Mouse (Mus musculus): ENCODE measurements around the gene Adamts9. TPM values are rescaled to one million over a fixed set of nuclear protein-coding genes. Genes with fewer than 3 reads are reported as not detected.
A peak's percentile ranks its signal among the peaks of the same experiment; 100 is the strongest.

The Adamts9 gene
- polyA plus RNA-seq (2015; fragmentation: Nextera tagmentation; extraction: Ambion mirVana): 0.81 and 1.3 TPM in 2 replicates

DNA sequence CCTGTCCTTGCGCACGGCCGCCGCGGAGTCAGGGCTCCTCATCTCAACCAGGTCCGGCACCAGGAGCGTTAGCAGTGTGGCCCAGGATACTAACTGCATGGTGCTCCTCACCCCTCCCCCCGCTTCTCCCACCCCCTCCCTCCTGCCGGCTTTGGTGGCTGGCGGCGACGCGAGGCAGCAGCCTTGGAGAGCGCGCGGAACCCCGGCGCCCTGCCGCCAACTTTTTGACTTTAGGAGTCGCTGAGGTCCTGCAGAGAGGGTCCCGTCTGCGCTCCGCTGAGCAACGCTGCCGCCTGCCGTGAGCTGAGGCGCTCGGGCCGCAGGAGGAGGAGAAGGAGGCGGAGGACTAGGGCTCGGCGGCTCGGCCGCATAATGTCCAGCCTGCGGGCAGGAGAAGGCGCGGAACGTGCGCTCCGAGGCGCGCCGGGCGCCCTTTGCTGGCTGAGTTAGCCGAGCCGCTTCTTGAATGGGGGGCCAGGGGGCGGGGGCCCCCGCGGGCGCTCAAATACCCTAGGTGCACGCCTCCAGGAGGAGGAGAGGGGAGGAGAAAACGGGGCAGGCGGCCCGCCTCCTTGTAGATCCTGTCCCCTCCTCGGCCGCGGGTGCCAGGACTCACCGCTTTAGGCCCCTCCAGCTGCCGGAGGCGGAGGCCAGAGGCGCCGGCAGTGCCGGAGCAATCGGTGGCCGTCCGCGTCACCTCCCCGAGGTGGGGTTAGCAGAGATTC lies at the start of gene Adamts9:
Gene Adamts9, minus strand, starts transcription at position 436 of the 725 bp plus-strand sequence.
- no peak within 1 kb of the TSS for H3K27ac ChIP-seq (replicated peaks)
- H3K27me3 ChIP-seq: peaks cover 68% of the 10 kb centered on the region
- no peaks in the 10 kb centered on the region for H3K36me3 ChIP-seq (replicated peaks)

DNA sequence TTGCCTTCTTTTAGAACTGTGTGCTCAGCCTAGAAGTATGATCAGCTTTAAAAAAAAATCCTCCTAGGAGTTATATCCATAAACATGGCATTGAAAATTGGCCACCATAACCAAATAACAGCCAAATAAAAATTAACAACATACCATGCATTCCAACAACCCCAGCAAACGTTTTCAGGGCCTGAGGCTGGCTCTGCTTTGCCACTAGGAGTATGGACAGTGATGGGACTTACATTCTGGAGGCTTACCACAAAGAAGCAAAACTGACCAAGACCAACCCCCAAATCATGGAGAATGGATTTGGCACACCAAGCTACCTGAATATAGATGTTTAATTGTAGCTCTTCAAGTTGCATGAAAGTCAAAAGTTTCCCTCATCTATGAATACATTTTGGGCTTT lies 48.3 kb upstream of the Adamts9 start:
- H3K9me3 ChIP-seq (replicated peaks): no peaks in the 10 kb centered on the region
- H3K27me3 ChIP-seq: no peaks in the 10 kb centered on the region
- 13% methylated on average over 1 of the region's 1 CpGs for WGBS (ENCODE audit: insufficient replicate concordance)
- H3K4me2 ChIP-seq: no peak overlapping the region
- no peaks in the 10 kb centered on the region for H3K4me1 ChIP-seq (replicated peaks)
- H3K36me3 ChIP-seq (replicated peaks): no peaks in the 10 kb centered on the region
- H3K9ac ChIP-seq: no peak overlapping the region
- H3K27ac ChIP-seq (replicated peaks): no peak overlapping the region
- no peak for ATAC-seq (ENCODE audit: insufficient read depth)
- no peak overlapping the region for H3K4me3 ChIP-seq (replicated peaks)

More for the DNA sequence above, at the start of gene Adamts9:
- Histone ChIP-seq H3K9me3 (replicated peaks) (no peaks in the 10 kb centered on the region), H3K4me3 (replicated peaks) (peak within 1 kb of the TSS; percentile 39), H3K4me2 (peak within 1 kb of the TSS; percentile 58), H3K9ac (no peak within 1 kb of the TSS), H3K4me1 (replicated peaks) (no peaks in the 10 kb centered on the region)
- ATAC-seq (ENCODE audit: insufficient read depth): peak; percentile 49
- WGBS (ENCODE audit: insufficient replicate concordance): under 1% methylated on average over 62 of the region's 68 CpGs

DNA sequence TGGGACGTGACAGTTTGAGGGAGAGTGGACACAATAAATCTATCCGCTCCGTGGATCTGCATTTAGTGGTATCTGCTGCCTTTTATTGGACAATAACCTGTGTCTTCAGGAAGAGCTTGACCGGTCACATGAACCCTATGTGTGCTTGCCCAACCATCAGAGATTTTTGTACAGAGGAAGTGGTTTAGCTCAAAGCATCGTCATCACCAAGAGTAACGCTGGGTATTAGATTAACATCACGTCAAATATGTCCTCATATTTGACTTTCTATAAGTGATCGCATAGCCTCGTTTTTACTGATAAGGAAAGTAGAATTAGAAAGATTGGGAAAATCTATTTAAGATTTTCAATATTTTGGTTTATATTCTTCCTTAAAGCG lies 45.3 kb upstream of the Adamts9 start:
- no peak for ATAC-seq (ENCODE audit: insufficient read depth)
- H3K4me2 ChIP-seq: no peak overlapping the region
- H3K36me3 ChIP-seq (replicated peaks): no peaks in the 10 kb centered on the region
- no peaks in the 10 kb centered on the region for H3K9me3 ChIP-seq (replicated peaks)
- WGBS (ENCODE audit: insufficient replicate concordance): 51% methylated on average over 10 of the region's 10 CpGs
- H3K4me3 ChIP-seq (replicated peaks): no peak overlapping the region
- no peaks in the 10 kb centered on the region for H3K27me3 ChIP-seq
- H3K9ac ChIP-seq: no peak overlapping the region
- H3K4me1 ChIP-seq (replicated peaks): no peaks in the 10 kb centered on the region
- H3K27ac ChIP-seq (replicated peaks): no peak overlapping the region

DNA sequence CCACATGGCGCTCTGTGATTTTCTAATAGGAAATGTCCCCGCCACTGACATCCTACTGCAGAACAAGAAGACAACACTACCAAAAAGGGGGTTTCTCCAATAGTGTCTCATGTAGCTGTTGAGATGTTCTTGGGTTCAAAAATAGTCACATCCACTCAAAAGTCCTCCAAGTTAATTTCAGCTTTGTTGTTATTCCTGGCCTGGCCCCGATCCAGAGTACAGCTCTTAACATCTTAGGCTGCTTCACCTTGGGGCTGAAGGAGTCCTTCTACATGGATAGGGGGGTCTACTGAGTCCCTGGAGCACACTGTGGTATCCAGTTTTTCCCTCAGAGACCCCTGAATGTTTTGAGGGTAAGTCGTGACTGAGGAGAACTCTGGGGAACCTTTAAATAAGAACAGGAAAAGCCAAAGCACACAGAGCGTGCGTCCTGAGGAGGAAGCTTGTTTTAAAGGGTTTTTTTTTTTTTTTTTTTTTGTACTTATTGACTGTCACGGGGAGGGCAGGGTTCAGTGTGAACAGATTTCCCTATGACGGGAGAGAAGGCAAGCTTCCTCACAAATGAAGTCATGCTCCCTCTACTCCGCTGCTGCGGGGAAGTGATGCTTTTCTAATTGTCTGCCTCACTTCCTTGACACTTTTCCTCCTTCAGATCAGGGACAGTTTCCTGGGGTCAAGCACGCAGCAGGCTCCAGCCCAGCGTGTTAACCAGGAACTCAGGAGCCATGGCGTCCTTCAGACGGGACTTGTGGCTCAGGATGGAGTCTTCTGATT lies 44.7 kb upstream of the Adamts9 start:
- H3K4me2 ChIP-seq: no peak overlapping the region
- H3K36me3 ChIP-seq (replicated peaks): no peaks in the 10 kb centered on the region
- no peak for ATAC-seq (ENCODE audit: insufficient read depth)
- H3K27ac ChIP-seq (replicated peaks): no peak overlapping the region
- no peak overlapping the region for H3K9ac ChIP-seq
- H3K4me1 ChIP-seq (replicated peaks): no peaks in the 10 kb centered on the region
- H3K9me3 ChIP-seq (replicated peaks): no peaks in the 10 kb centered on the region
- H3K27me3 ChIP-seq: no peaks in the 10 kb centered on the region
- 25% methylated on average over 14 of the region's 14 CpGs for WGBS (ENCODE audit: insufficient replicate concordance)
- H3K4me3 ChIP-seq (replicated peaks): no peak overlapping the region

DNA sequence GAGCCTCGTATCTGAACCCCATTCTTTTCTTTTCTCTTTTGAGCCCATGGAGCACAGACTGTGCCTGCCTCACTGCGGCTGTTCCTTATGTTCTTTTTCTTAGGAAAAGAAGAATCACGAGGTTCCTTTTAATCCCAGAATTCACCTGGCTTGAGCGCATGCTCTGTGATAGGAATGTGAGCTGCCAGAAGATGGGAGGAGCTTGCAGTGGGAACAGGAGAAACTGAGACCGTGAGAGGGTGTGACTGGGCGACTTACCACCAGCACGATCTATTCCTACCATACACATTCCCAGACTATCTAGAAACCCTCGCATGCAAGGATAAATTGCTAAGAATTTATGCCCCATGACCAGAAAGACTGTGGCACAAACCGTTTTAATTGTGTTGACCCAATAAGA lies 44.1 kb upstream of the Adamts9 start:
- no peak overlapping the region for H3K4me2 ChIP-seq
- no peaks in the 10 kb centered on the region for H3K36me3 ChIP-seq (replicated peaks)
- H3K27me3 ChIP-seq: no peaks in the 10 kb centered on the region
- H3K4me1 ChIP-seq (replicated peaks): no peaks in the 10 kb centered on the region
- ATAC-seq (ENCODE audit: insufficient read depth): no peak
- no peak overlapping the region for H3K27ac ChIP-seq (replicated peaks)
- no peak overlapping the region for H3K9ac ChIP-seq
- H3K4me3 ChIP-seq (replicated peaks): no peak overlapping the region
- H3K9me3 ChIP-seq (replicated peaks): no peaks in the 10 kb centered on the region
- 71% methylated on average over 9 of the region's 9 CpGs for WGBS (ENCODE audit: insufficient replicate concordance)

DNA sequence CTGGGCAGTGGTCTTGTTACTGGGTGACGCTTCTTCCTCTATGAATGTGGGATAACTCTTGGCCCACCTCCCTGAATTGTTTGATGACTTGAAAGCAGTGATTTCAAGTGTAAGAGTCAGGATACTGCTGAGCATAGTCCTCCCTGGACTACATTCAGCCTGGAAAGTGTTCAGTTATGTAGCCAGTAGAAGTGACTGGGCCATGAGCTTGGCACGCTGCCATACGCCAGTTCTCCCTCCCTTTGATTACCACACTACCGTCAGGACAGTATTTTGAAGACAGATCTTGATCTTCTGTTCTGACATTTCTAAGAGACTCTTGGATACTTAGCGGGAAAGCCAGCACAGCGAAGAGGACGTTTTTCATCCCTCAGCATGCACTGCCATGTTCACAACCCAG lies 40.1 kb upstream of the Adamts9 start:
- no peak overlapping the region for H3K4me3 ChIP-seq (replicated peaks)
- 63% methylated on average over 7 of the region's 7 CpGs for WGBS (ENCODE audit: insufficient replicate concordance)

DNA sequence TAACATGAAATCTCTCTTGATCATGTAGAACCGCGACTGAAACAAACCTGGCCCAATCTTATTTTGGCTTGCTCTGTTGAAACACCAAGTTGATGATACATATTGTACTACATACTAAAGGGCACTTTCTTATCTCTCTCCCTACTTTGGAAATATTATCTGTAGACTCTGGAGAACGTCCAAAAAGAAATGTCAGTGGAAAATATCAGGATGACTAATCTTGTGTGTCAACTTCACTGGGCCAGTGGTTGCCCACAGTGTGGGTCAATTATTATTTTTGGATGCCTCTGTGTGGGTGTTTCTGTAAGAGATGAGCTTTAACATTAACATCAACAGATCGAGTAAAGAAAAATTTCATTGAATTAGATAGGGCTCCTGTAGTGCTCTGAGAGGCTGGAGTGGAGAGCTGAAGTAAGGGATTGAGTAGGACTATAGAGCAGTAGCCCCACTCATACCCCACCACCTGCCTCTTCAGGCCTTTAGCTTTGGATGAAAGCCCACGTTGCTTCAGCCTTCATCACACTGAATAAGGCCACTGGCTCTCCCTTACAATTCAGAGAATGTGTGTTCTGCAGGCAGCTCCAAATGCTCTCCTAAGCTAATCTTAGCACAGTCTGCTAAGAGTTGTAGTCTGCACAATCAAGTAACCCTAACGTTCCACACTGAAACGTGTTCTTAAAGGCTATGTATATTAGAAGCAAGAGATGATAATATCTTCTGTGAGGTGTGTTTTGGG lies 38.3 kb upstream of the Adamts9 start:
- ATAC-seq (ENCODE audit: insufficient read depth): no peak
- H3K9me3 ChIP-seq (replicated peaks): no peaks in the 10 kb centered on the region

More for the DNA sequence above, 40.1 kb upstream of the Adamts9 start:
- H3K27ac ChIP-seq (replicated peaks): no peak overlapping the region
- no peak overlapping the region for H3K4me2 ChIP-seq
- H3K27me3 ChIP-seq: no peaks in the 10 kb centered on the region
- no peaks in the 10 kb centered on the region for H3K4me1 ChIP-seq (replicated peaks)
- no peak for ATAC-seq (ENCODE audit: insufficient read depth)
- no peaks in the 10 kb centered on the region for H3K36me3 ChIP-seq (replicated peaks)
- no peak overlapping the region for H3K9ac ChIP-seq
- no peaks in the 10 kb centered on the region for H3K9me3 ChIP-seq (replicated peaks)

DNA sequence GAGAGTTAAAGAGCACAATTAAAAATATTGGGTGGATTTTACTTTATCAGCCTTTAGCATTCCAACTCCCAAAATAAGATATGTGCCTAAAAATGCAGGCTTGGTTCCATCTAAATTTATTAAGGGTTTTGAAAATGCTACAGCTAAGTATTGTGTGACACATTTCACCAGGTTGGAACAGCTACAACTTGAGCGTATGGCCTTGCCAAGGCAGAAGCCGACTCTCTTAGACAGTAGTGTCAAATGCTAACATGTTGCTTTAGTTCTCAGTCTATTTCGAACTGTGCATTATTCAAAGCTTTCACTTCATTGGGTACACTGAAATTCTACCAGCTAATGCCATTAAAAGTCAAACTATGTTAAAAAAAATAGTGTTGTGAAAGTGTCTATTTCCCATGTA lies 30.0 kb upstream of the Adamts9 start:
- Histone ChIP-seq H3K4me1 (replicated peaks) (no peaks in the 10 kb centered on the region), H3K9me3 (replicated peaks) (no peaks in the 10 kb centered on the region), H3K27ac (replicated peaks) (no peak overlapping the region), H3K27me3 (no peaks in the 10 kb centered on the region), H3K4me3 (replicated peaks) (no peak overlapping the region), H3K9ac (no peak overlapping the region), H3K4me2 (no peak overlapping the region), H3K36me3 (replicated peaks) (no peaks in the 10 kb centered on the region)
- ATAC-seq (ENCODE audit: insufficient read depth): no peak
- 67% methylated on average over 3 of the region's 3 CpGs for WGBS (ENCODE audit: insufficient replicate concordance)

More for the DNA sequence above, 38.3 kb upstream of the Adamts9 start:
- Histone ChIP-seq H3K9ac (no peak overlapping the region), H3K4me3 (replicated peaks) (no peak overlapping the region), H3K27ac (replicated peaks) (no peak overlapping the region), H3K4me2 (no peak overlapping the region), H3K4me1 (replicated peaks) (no peaks in the 10 kb centered on the region), H3K27me3 (no peaks in the 10 kb centered on the region), H3K36me3 (replicated peaks) (no peaks in the 10 kb centered on the region)
- 65% methylated on average over 7 of the region's 7 CpGs for WGBS (ENCODE audit: insufficient replicate concordance)

DNA sequence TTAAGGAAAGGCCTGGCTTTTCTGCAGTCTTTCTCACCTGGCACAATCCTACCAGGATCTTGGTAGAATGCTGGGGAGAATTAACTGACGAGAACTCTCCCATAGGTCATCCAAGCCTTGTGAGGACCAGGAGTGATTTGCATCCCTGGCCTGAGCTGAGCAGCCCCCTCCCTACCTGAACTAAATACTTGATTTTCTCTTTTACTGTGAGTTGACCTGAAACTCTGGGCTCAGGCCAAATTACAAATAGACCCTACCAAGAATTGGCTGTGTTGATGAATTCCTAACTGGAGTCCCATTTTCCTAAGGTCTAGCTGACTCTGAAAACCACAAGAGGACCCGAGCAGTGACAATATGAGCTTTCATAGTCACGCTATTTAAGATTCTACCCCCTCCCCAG lies 25.4 kb upstream of the Adamts9 start:
- Histone ChIP-seq H3K27me3 (no peaks in the 10 kb centered on the region), H3K4me1 (replicated peaks) (no peaks in the 10 kb centered on the region), H3K9me3 (replicated peaks) (no peaks in the 10 kb centered on the region), H3K36me3 (replicated peaks) (no peaks in the 10 kb centered on the region), H3K27ac (replicated peaks) (no peak overlapping the region), H3K4me3 (replicated peaks) (no peak overlapping the region), H3K4me2 (no peak overlapping the region), H3K9ac (no peak overlapping the region)
- WGBS (ENCODE audit: insufficient replicate concordance): 57% methylated on average over 3 of the region's 3 CpGs
- ATAC-seq (ENCODE audit: insufficient read depth): no peak

DNA sequence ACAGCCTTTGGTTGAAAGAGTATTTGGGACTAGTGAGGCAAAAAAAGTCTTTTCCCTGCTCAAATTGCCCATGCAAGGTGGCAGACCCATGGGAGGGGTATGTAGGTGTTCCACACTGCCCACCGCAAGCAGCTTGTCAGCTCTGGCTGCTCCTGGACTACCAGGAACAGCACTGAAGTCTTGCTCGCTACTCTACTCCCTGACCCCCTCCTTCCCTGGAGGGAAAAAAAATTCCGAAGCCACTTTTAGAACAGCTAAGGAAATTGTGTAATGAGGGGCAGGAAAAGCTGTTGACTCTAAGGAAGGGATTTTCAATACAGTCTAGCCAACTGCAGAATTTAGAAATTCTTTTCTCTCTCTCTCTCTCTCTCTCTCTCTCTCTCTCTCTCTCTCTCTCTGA lies 24.9 kb upstream of the Adamts9 start:
- Histone ChIP-seq H3K4me3 (replicated peaks) (no peak overlapping the region), H3K9ac (no peak overlapping the region), H3K27ac (replicated peaks) (no peak overlapping the region), H3K9me3 (replicated peaks) (no peaks in the 10 kb centered on the region), H3K4me2 (no peak overlapping the region), H3K36me3 (replicated peaks) (no peaks in the 10 kb centered on the region), H3K27me3 (no peaks in the 10 kb centered on the region), H3K4me1 (replicated peaks) (no peaks in the 10 kb centered on the region)
- 38% methylated on average over 3 of the region's 3 CpGs for WGBS (ENCODE audit: insufficient replicate concordance)
- ATAC-seq (ENCODE audit: insufficient read depth): no peak

DNA sequence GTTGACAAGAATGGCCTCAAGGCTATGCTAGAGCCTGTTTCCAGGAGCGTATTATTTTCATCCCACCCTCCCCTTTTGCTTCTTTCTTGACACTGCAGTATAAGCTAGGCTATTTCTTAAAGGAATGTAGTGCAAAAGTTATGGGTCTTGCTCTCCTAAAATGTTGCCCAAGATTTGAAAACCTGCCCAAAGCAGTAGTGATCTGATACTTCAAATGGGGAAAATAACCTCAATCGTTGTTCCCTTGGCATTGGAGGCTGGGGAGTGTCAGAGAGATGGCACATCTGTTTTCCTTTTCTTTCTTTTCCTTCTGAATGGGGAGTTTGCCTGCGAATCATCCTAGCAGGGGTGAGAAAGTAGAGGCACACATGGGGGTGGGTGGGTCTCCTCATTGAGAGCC lies 19.7 kb upstream of the Adamts9 start:
- Histone ChIP-seq H3K36me3 (replicated peaks) (no peaks in the 10 kb centered on the region), H3K27me3 (no peaks in the 10 kb centered on the region), H3K9ac (no peak overlapping the region), H3K4me2 (no peak overlapping the region), H3K4me3 (replicated peaks) (no peak overlapping the region), H3K4me1 (replicated peaks) (no peaks in the 10 kb centered on the region), H3K27ac (replicated peaks) (no peak overlapping the region), H3K9me3 (replicated peaks) (no peaks in the 10 kb centered on the region)
- ATAC-seq (ENCODE audit: insufficient read depth): no peak
- WGBS (ENCODE audit: insufficient replicate concordance): 65% methylated on average over 3 of the region's 3 CpGs
